Mouse (Mus musculus): ENCODE measurements around the gene Plxnc1. TPM values are rescaled to one million over a fixed set of nuclear protein-coding genes. Genes with fewer than 3 reads are reported as not detected.

The Plxnc1 gene
- polyA plus RNA-seq, 1 experiment from 2014 or later: 8.7 TPM

GRCm38 (mm10) chr10:94905219-94905618 is 39.4 kb downstream of the Plxnc1 start:
- H3K27me3 ChIP-seq: no peaks in the 10 kb centered on the region
- 0 out of 2 replicates have a peak overlapping the region, but pooled peaks have one; percentile 7 for H3K9ac ChIP-seq (replicated peaks)
- no peak overlapping the region; the same call in 1 of the 2 replicates for H3K4me3 ChIP-seq (replicated peaks)
- peaks cover 3% of the 10 kb centered on the region for H3K36me3 ChIP-seq
- peak; percentile 79 for ATAC-seq
- H3K27ac ChIP-seq: peak overlapping the region; percentile 89
- H3K4me1 ChIP-seq (replicated peaks): peaks cover 36% of the 10 kb centered on the region
- H3K9me3 ChIP-seq: no peaks in the 10 kb centered on the region
- peak overlapping the region; percentile 42 for H3K4me2 ChIP-seq (replicated peaks)
- 2% methylated on average over 4 of the region's 5 CpGs for WGBS

GRCm38 (mm10) chr10:94896950-94897349 is 47.7 kb downstream of the Plxnc1 start:
- Histone ChIP-seq H3K9ac (replicated peaks) (no peak overlapping the region), H3K4me3 (replicated peaks) (no peak overlapping the region), H3K4me2 (replicated peaks) (no peak overlapping the region), H3K27me3 (no peaks in the 10 kb centered on the region), H3K4me1 (replicated peaks) (no peaks in the 10 kb centered on the region), H3K27ac (no peak overlapping the region), H3K36me3 (peaks cover 19% of the 10 kb centered on the region), H3K9me3 (no peaks in the 10 kb centered on the region)
- WGBS: 81% methylated on average over 6 of the region's 6 CpGs
- no peak for ATAC-seq

- Histone ChIP-seq H3K9ac (replicated peaks) (no peak overlapping the region), H3K4me1 (replicated peaks) (no peaks in the 10 kb centered on the region), H3K36me3 (peaks cover 19% of the 10 kb centered on the region), H3K4me3 (replicated peaks) (no peak overlapping the region), H3K27ac (no peak overlapping the region), H3K4me2 (replicated peaks) (no peak overlapping the region), H3K27me3 (no peaks in the 10 kb centered on the region), H3K9me3 (no peaks in the 10 kb centered on the region)
- ATAC-seq: no peak
- WGBS: 98% methylated on average over 2 of the region's 2 CpGs
These were observed 48.3 kb downstream of the Plxnc1 start for GRCm38 (mm10) chr10:94896311-94896710.

GRCm38 (mm10) chr10:94895876-94896275 is 48.8 kb downstream of the Plxnc1 start:
- H3K4me3 ChIP-seq (replicated peaks): no peak overlapping the region
- no peaks in the 10 kb centered on the region for H3K27me3 ChIP-seq
- no peaks in the 10 kb centered on the region for H3K4me1 ChIP-seq (replicated peaks)
- 97% methylated on average over 3 of the region's 3 CpGs for WGBS
- no peak overlapping the region for H3K4me2 ChIP-seq (replicated peaks)
- ATAC-seq: no peak
- no peak overlapping the region for H3K27ac ChIP-seq
- H3K36me3 ChIP-seq: peaks cover 19% of the 10 kb centered on the region
- H3K9me3 ChIP-seq: no peaks in the 10 kb centered on the region
- H3K9ac ChIP-seq (replicated peaks): no peak overlapping the region

- 0 out of 2 replicates have a peak, but pooled peaks cover 2% of the 10 kb centered on the region for H3K9me3 ChIP-seq
- 73% methylated on average over 4 of the region's 4 CpGs for WGBS
- H3K36me3 ChIP-seq: peaks cover 20% of the 10 kb centered on the region
- no peak for ATAC-seq
- H3K27ac ChIP-seq: no peak overlapping the region
- H3K27me3 ChIP-seq: no peaks in the 10 kb centered on the region
- no peak overlapping the region for H3K4me3 ChIP-seq (replicated peaks)
- H3K9ac ChIP-seq (replicated peaks): no peak overlapping the region
- H3K4me2 ChIP-seq (replicated peaks): no peak overlapping the region
- H3K4me1 ChIP-seq (replicated peaks): no peaks in the 10 kb centered on the region
These were observed 54.9 kb downstream of the Plxnc1 start for GRCm38 (mm10) chr10:94889735-94890134.

GRCm38 (mm10) chr10:94883216-94883615 is 61.4 kb downstream of the Plxnc1 start:
- no peak for ATAC-seq
- Histone ChIP-seq H3K36me3 (peaks cover 19% of the 10 kb centered on the region; the same call in 1 of the 2 replicates), H3K4me2 (replicated peaks) (no peak overlapping the region), H3K9me3 (0 out of 2 replicates have a peak, but pooled peaks cover 2% of the 10 kb centered on the region), H3K4me3 (replicated peaks) (no peak overlapping the region), H3K4me1 (replicated peaks) (no peaks in the 10 kb centered on the region), H3K9ac (replicated peaks) (no peak overlapping the region), H3K27ac (no peak overlapping the region), H3K27me3 (no peaks in the 10 kb centered on the region)
- WGBS: 92% methylated on average over 6 of the region's 6 CpGs

- WGBS: 92% methylated on average over 5 of the region's 5 CpGs
- Histone ChIP-seq H3K9me3 (no peaks in the 10 kb centered on the region; the same call in 1 of the 2 replicates), H3K36me3 (peaks cover 32% of the 10 kb centered on the region), H3K4me2 (replicated peaks) (no peak overlapping the region), H3K27me3 (no peaks in the 10 kb centered on the region), H3K27ac (no peak overlapping the region), H3K4me3 (replicated peaks) (no peak overlapping the region), H3K4me1 (replicated peaks) (peaks cover 9% of the 10 kb centered on the region), H3K9ac (replicated peaks) (no peak overlapping the region)
- ATAC-seq: no peak
These were observed 73.1 kb downstream of the Plxnc1 start for GRCm38 (mm10) chr10:94871506-94871905.

GRCm38 (mm10) chr10:94871102-94871501 is 73.5 kb downstream of the Plxnc1 start:
- Histone ChIP-seq H3K4me1 (replicated peaks) (peaks cover 9% of the 10 kb centered on the region), H3K36me3 (peaks cover 32% of the 10 kb centered on the region), H3K4me3 (replicated peaks) (no peak overlapping the region), H3K9ac (replicated peaks) (no peak overlapping the region), H3K9me3 (no peaks in the 10 kb centered on the region; the same call in 1 of the 2 replicates), H3K4me2 (replicated peaks) (no peak overlapping the region), H3K27me3 (no peaks in the 10 kb centered on the region), H3K27ac (no peak overlapping the region)
- ATAC-seq: no peak
- 93% methylated on average over 7 of the region's 7 CpGs for WGBS

GRCm38 (mm10) chr10:94866995-94867856 is 77.4 kb downstream of the Plxnc1 start:
- Histone ChIP-seq H3K4me2 (replicated peaks) (no peak overlapping the region), H3K36me3 (peaks cover 46% of the 10 kb centered on the region), H3K9me3 (no peaks in the 10 kb centered on the region; the same call in 1 of the 2 replicates), H3K27me3 (no peaks in the 10 kb centered on the region), H3K4me3 (replicated peaks) (no peak overlapping the region), H3K27ac (no peak overlapping the region), H3K9ac (replicated peaks) (no peak overlapping the region), H3K4me1 (replicated peaks) (peaks cover 16% of the 10 kb centered on the region)
- 82% methylated on average over 12 of the region's 12 CpGs for WGBS
- peak; percentile 53; the same call in 1 of the 2 replicates for ATAC-seq

GRCm38 (mm10) chr10:94865206-94865605 is 79.4 kb downstream of the Plxnc1 start:
- H3K9me3 ChIP-seq: no peaks in the 10 kb centered on the region
- H3K36me3 ChIP-seq: peaks cover 42% of the 10 kb centered on the region
- peak overlapping the region; percentile 72 for H3K27ac ChIP-seq
- peak; percentile 62; the same call in 1 of the 2 replicates for ATAC-seq
- H3K4me2 ChIP-seq (replicated peaks): no peak overlapping the region
- WGBS: 66% methylated on average over 9 of the region's 9 CpGs
- no peak overlapping the region for H3K9ac ChIP-seq (replicated peaks)
- H3K4me1 ChIP-seq (replicated peaks): peaks cover 16% of the 10 kb centered on the region
- H3K4me3 ChIP-seq (replicated peaks): no peak overlapping the region
- no peaks in the 10 kb centered on the region for H3K27me3 ChIP-seq

- Histone ChIP-seq H3K27me3 (no peaks in the 10 kb centered on the region), H3K4me3 (replicated peaks) (no peak overlapping the region), H3K36me3 (peaks cover 46% of the 10 kb centered on the region), H3K27ac (no peak overlapping the region), H3K4me1 (replicated peaks) (peaks cover 16% of the 10 kb centered on the region), H3K9me3 (no peaks in the 10 kb centered on the region), H3K9ac (replicated peaks) (no peak overlapping the region), H3K4me2 (replicated peaks) (no peak overlapping the region)
- 90% methylated on average over 9 of the region's 9 CpGs for WGBS
- ATAC-seq: no peak
These were observed 80.3 kb downstream of the Plxnc1 start for GRCm38 (mm10) chr10:94864199-94864928.

- Histone ChIP-seq H3K9ac (replicated peaks) (no peak overlapping the region), H3K27ac (no peak overlapping the region), H3K36me3 (peaks cover 38% of the 10 kb centered on the region), H3K4me2 (replicated peaks) (no peak overlapping the region), H3K4me1 (replicated peaks) (peaks cover 16% of the 10 kb centered on the region), H3K27me3 (no peaks in the 10 kb centered on the region), H3K9me3 (no peaks in the 10 kb centered on the region), H3K4me3 (replicated peaks) (no peak overlapping the region)
- WGBS: 85% methylated on average over 9 of the region's 9 CpGs
- no peak for ATAC-seq
These were observed 81.4 kb downstream of the Plxnc1 start for GRCm38 (mm10) chr10:94863251-94863650.

All from midbrain, embryonic 13.5 days (tissue).